Mouse (Mus musculus): ENCODE results near the gene Sstr1. TPM values are rescaled to one million over a fixed set of nuclear protein-coding genes. Genes with fewer than 3 reads are reported as not detected.
A peak's percentile ranks its signal among the peaks of the same experiment; 100 is the strongest.

Gene Sstr1
- 10 to 100 TPM; 66.9 to 77.7 TPM for total RNA-seq (2021)

- intact Hi-C loops (cut with DNase I), result loop anchor here (5.0 to 10.0 kb wide), 5 partner anchors 213 to 711 kb away; no protein-coding TSS in a partner anchor
- DNase-seq (ENCODE audit: extremely low spot score in 1 of 2, low spot score in 2 of 2), result peak in 1 of 2 experiments; percentile 39
Observed at GRCm38 (mm10) chr12:58211163-58212071, at the start of gene Sstr1. TSS of gene Sstr1 (plus strand) at chr12:58211772.

GRCm38 (mm10) chr12:58198810-58199209 is 12.8 kb upstream of the Sstr1 start:
- no peak for DNase-seq (ENCODE audit: extremely low spot score in 1 of 2, low spot score in 2 of 2)
- intact Hi-C loops (cut with DNase I), result no loop called here

- no peak for DNase-seq (ENCODE audit: extremely low spot score in 1 of 2, low spot score in 2 of 2)
- intact Hi-C loops (cut with DNase I), result loop anchor here (5.0 kb wide), 1 partner anchor 374 kb away; no protein-coding TSS in a partner anchor
Observed at GRCm38 (mm10) chr12:58201190-58201589, 10.4 kb upstream of the Sstr1 start.

- intact Hi-C loops (cut with DNase I), result no loop called here
- DNase-seq (ENCODE audit: extremely low spot score in 1 of 2, low spot score in 2 of 2), result no peak
Observed at GRCm38 (mm10) chr12:58207956-58208355, 3.6 kb upstream of the Sstr1 start.

GRCm38 (mm10) chr12:58212261-58212923 is 820 bp downstream of the Sstr1 start:
- intact Hi-C loops (cut with DNase I), result loop anchor here (5.0 to 10.0 kb wide), 5 partner anchors 212 to 710 kb away; no protein-coding TSS in a partner anchor

GRCm38 (mm10) chr12:58212924-58213450 is 1.4 kb downstream of the Sstr1 start:
- intact Hi-C loops (cut with DNase I), result loop anchor here (5.0 to 10.0 kb wide), 5 partner anchors 212 to 709 kb away; no protein-coding TSS in a partner anchor

More at GRCm38 (mm10) chr12:58212261-58212923, 820 bp downstream of the Sstr1 start:
- peak in 1 of 2 experiments; percentile 58 for DNase-seq (ENCODE audit: extremely low spot score in 1 of 2, low spot score in 2 of 2)

GRCm38 (mm10) chr12:58213451-58214288 is 2.1 kb downstream of the Sstr1 start:
- DNase-seq (ENCODE audit: extremely low spot score in 1 of 2, low spot score in 2 of 2), result peak in 1 of 2 experiments; percentile 32
- intact Hi-C loops (cut with DNase I), result loop anchor here (5.0 to 10.0 kb wide), 5 partner anchors 211 to 709 kb away; no protein-coding TSS in a partner anchor

More at GRCm38 (mm10) chr12:58212924-58213450, 1.4 kb downstream of the Sstr1 start:
- peak in 1 of 2 experiments; percentile 40 for DNase-seq (ENCODE audit: extremely low spot score in 1 of 2, low spot score in 2 of 2)

- intact Hi-C loops (cut with DNase I), result loop anchor here (5.0 to 10.0 kb wide), 5 partner anchors 210 to 708 kb away; no protein-coding TSS in a partner anchor
- no peak for DNase-seq (ENCODE audit: extremely low spot score in 1 of 2, low spot score in 2 of 2)
Observed at GRCm38 (mm10) chr12:58214289-58215136, 2.9 kb downstream of the Sstr1 start.

GRCm38 (mm10) chr12:58216218-58216617 is 4.6 kb downstream of the Sstr1 start:
- intact Hi-C loops (cut with DNase I), result loop anchor here (10.0 kb wide), 4 partner anchors 209 to 589 kb away; no protein-coding TSS in a partner anchor
- no peak for DNase-seq (ENCODE audit: extremely low spot score in 1 of 2, low spot score in 2 of 2)

- no peak for DNase-seq (ENCODE audit: extremely low spot score in 1 of 2, low spot score in 2 of 2)
- intact Hi-C loops (cut with DNase I), result loop anchor here (10.0 kb wide), 4 partner anchors 206 to 586 kb away; no protein-coding TSS in a partner anchor
Observed at GRCm38 (mm10) chr12:58219078-58219477, 7.5 kb downstream of the Sstr1 start.

GRCm38 (mm10) chr12:58225644-58226043 is 14.1 kb downstream of the Sstr1 start:
- intact Hi-C loops (cut with DNase I), result no loop called here
- no peak for DNase-seq (ENCODE audit: extremely low spot score in 1 of 2, low spot score in 2 of 2)

- intact Hi-C loops (cut with DNase I), result no loop called here
- DNase-seq (ENCODE audit: extremely low spot score in 1 of 2, low spot score in 2 of 2), result no peak
Observed at GRCm38 (mm10) chr12:58232489-58232888, 20.9 kb downstream of the Sstr1 start.

GRCm38 (mm10) chr12:58251901-58252300 is 40.3 kb downstream of the Sstr1 start:
- intact Hi-C loops (cut with DNase I), result no loop called here
- DNase-seq (ENCODE audit: extremely low spot score in 1 of 2, low spot score in 2 of 2), result no peak
